Mouse (Mus musculus) embryonic facial prominence, embryonic 14.5 days (tissue): ENCODE measurements at regions not wholly inside any gene's neighbourhood (a gene's known extent, or its start where the extent isn't known, plus 50 kb on each side); places are given as distances from the start of the nearest gene placed in this dataset.
A peak's percentile ranks its signal among the peaks of the same experiment; 100 is the strongest.

Experiments used
- ATAC-seq: fragments of 200-750 bp; cut with Nextera tagmentation; 2 replicates; pipeline ENCODE4 v1.8.0; 2017; ENCODE audit warnings: low read depth, moderate number of reproducible peaks, moderate TSS enrichment
- DNase-seq: peaks from one replicate; pipeline ENCODE4 v3.0.0-alpha.2; 2015; ENCODE audit warnings: low spot score
- H3K27ac ChIP-seq: fragments of 300-500 bp; sonication (generic); replicated peaks from 2 replicates; pipeline ENCODE4 v1.5.1; 2014; ENCODE audit warnings: low read depth, mild to moderate bottlenecking, low read length, moderate library complexity
- H3K27me3 ChIP-seq: fragments of 300-500 bp; sonication (generic); replicated peaks from 2 replicates; pipeline ENCODE4 v1.6.1; 2014; ENCODE audit warnings: low read length; ENCODE audit not compliant: control insufficient read depth, insufficient read depth
- H3K36me3 ChIP-seq: fragments of 300-500 bp; sonication (generic); 2 replicates; pipeline ENCODE4 v1.6.1; 2014; ENCODE audit warnings: low read length, mixed read lengths; ENCODE audit not compliant: control insufficient read depth, insufficient read depth
- H3K4me1 ChIP-seq: fragments of 300-500 bp; sonication (generic); 2 replicates; pipeline ENCODE4 v1.6.1; 2014; ENCODE audit warnings: antibody characterized with exemption, low read length; ENCODE audit not compliant: control insufficient read depth, insufficient read depth
- H3K4me2 ChIP-seq: fragments of 300-500 bp; sonication (generic); 2 replicates; pipeline ENCODE4 v1.6.1; 2014; ENCODE audit warnings: low read depth, mild to moderate bottlenecking, low read length, moderate library complexity, mixed read lengths
- H3K4me3 ChIP-seq: fragments of 300-500 bp; sonication (generic); 2 replicates; pipeline ENCODE4 v1.5.1; 2014; ENCODE audit warnings: low read depth, mild to moderate bottlenecking, low read length
- H3K9ac ChIP-seq: fragments of 300-500 bp; sonication (generic); 2 replicates; pipeline ENCODE4 v1.6.1; 2014; ENCODE audit warnings: low read depth, mild to moderate bottlenecking, low read length, moderate library complexity, mixed read lengths
- H3K9me3 ChIP-seq: fragments of 300-500 bp; sonication (generic); 2 replicates; pipeline ENCODE4 v1.6.1; 2016; ENCODE audit warnings: low read length; ENCODE audit not compliant: control insufficient read depth
- WGBS: fragments of 180-500 bp; shearing (Covaris S2); extraction: QIAGEN DNeasy Blood & Tissue Kit; methylation state at CpG from one replicate; pipeline ENCODE4 v1.1.7; 2014; 5-methylcytosine and 5-hydroxymethylcytosine counted together

DNA sequence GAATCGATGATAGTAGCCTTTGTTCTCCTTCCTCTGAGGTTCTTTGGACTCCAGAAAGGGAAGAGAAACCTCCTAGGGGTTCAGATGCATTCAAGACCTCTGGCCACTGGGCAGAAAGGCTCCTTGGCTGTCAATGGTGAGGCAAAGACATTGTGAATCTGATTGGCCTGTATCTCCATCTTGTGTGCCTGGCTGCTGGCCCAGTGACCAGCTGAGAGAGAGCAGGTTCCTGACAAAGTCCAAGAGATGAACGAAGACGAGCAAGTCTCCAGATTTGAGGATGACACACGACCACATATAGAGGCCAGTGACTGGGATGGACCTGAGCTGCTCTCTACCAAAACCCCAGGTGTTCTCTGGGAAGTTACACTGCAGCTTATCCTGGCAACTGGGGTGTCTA is 305.4 kb upstream of the Zmiz1 start:
- no peak overlapping the region for H3K9ac ChIP-seq
- H3K27ac ChIP-seq, result no peak overlapping the region
- WGBS, result 84% methylated on average over 3 of the region's 4 CpGs
- no peaks in the 10 kb centered on the region for H3K36me3 ChIP-seq
- H3K4me3 ChIP-seq, result no peak overlapping the region
- H3K27me3 ChIP-seq, result no peaks in the 10 kb centered on the region
- DNase-seq (no peak), ATAC-seq (no peak)
- no peaks in the 10 kb centered on the region for H3K4me1 ChIP-seq
- H3K9me3 ChIP-seq, result no peaks in the 10 kb centered on the region
- H3K4me2 ChIP-seq, result no peak overlapping the region

DNA sequence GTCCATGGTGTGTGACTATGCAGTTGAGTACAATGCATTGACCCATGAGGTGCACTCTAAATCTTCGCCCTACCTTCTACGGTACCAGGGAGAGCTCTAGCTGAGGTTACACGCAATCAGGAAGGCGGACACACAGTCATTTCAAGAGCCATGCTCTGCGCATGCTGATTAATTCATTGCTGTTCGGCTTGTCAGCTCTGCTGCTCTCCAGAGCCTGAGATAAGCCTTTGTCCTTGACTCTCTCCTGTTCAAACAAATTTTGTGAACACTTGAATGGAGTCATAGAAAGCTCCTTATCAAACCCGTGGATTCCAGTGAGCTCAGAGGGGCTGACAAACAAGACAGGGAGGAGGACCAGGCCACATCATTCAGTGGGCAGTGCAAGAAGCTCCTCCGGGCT is 304.8 kb upstream of the Zmiz1 start:
- DNase-seq (no peak), ATAC-seq (no peak)
- Histone ChIP-seq H3K27me3 (no peaks in the 10 kb centered on the region), H3K36me3 (no peaks in the 10 kb centered on the region), H3K4me2 (no peak overlapping the region), H3K4me1 (no peaks in the 10 kb centered on the region), H3K4me3 (no peak overlapping the region), H3K9ac (no peak overlapping the region), H3K9me3 (no peaks in the 10 kb centered on the region), H3K27ac (no peak overlapping the region)
- 88% methylated on average over 8 of the region's 8 CpGs for WGBS

DNA sequence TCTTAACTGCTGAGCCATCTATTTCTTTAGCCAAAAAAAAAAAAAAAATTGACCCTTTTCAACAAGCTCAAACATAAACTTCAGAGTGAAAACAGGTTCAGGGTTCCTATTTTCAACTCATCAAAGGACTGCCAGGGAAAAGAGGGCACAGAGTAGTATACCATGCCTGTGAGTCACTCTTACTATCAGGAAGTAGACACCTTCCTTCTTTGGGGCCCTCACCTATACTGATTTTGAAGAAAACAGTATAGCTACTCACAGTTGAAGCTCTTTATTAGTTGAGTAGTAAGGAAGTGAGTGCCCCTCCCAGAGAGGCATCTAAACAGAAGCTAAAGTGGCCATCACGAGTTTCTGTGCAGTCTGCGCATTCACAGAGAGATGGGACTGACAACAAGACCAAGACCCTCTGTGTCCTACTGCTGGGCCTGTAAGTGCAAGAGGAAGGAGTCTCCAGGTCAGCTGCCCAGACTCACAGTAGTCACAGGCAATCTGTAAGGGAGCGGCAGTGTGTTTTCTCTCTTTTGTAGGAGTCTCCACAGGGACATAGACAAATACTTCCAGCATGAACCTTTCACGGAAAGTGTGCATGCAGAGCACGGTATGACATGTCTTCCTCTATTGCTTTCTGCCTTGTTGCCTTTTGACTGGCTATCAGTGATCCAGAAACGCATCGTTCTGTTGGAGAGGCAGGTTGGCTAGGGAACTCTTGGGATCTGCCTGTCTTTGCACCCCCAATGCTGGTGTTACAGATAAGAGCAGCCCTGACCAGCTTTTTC is 303.8 kb upstream of the Zmiz1 start:
- H3K9ac ChIP-seq, result no peak overlapping the region
- DNase-seq (no peak), ATAC-seq (no peak)
- no peak overlapping the region for H3K4me2 ChIP-seq
- H3K27me3 ChIP-seq, result no peaks in the 10 kb centered on the region
- no peaks in the 10 kb centered on the region for H3K4me1 ChIP-seq
- no peak overlapping the region for H3K4me3 ChIP-seq
- no peaks in the 10 kb centered on the region for H3K36me3 ChIP-seq
- 74% methylated on average over 7 of the region's 7 CpGs for WGBS
- no peak overlapping the region for H3K27ac ChIP-seq
- no peaks in the 10 kb centered on the region for H3K9me3 ChIP-seq

DNA sequence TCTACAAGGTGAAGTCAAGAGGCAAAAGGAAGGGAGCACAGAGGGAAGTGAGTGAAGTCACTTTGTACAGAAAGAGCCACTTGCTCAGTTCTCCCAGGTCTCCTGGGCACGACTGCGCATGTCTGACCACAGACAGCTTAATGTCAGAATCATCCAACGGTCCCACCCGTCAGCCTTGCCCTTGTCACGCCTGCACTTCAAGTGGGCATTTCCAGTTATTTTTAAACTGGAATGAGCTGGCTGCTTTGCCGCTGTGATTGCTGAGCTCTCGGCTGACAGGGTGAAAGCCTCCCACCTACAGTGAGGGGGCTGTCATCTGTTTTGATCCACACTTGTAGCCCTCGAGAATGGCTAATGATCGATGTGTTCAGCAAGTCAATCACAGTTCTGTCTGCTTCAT is 302.8 kb upstream of the Zmiz1 start:
- WGBS, result 57% methylated on average over 9 of the region's 9 CpGs
- no peak overlapping the region for H3K4me3 ChIP-seq
- no peaks in the 10 kb centered on the region for H3K36me3 ChIP-seq
- no peak overlapping the region for H3K9ac ChIP-seq
- H3K4me2 ChIP-seq, result no peak overlapping the region
- H3K9me3 ChIP-seq, result no peaks in the 10 kb centered on the region
- H3K4me1 ChIP-seq, result no peaks in the 10 kb centered on the region
- DNase-seq, result no peak
- H3K27me3 ChIP-seq, result no peaks in the 10 kb centered on the region
- H3K27ac ChIP-seq, result no peak overlapping the region
- ATAC-seq, result no peak

DNA sequence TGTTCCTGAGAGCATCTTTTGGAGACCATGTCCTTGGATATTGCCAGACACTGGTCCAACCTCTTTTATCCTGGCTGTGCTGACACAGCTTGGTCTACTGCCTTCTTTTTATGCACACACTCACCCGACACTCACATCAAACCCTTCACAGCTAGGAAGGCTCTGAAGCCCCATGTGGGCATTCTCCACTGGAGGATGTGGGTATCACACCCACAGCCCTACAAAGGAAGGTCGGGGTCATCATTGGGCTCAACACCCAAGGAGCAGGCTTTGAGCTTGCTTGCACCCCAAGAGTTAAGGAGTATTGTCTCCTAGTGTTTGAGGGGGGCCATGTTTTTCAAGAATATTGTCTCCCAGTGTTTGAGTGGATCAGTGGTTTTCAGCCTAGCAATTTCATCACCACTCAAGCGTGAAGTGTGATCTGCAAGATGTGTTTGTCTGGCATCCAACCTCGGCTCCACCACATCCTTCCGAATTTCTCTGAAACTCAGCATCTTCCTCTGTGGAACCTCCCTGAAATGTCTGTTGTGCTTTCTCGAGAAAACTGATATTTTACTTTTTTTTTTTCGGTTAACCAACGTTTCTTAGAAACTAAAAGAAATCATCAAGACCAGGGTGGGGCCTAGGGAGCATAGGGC is 297.2 kb upstream of the Zmiz1 start:
- Histone ChIP-seq H3K9ac (no peak overlapping the region), H3K27me3 (no peaks in the 10 kb centered on the region), H3K9me3 (no peaks in the 10 kb centered on the region), H3K4me2 (no peak overlapping the region), H3K4me3 (no peak overlapping the region), H3K27ac (no peak overlapping the region), H3K4me1 (no peaks in the 10 kb centered on the region), H3K36me3 (no peaks in the 10 kb centered on the region)
- DNase-seq (no peak), ATAC-seq (no peak)
- WGBS, result 79% methylated on average over 8 of the region's 8 CpGs

DNA sequence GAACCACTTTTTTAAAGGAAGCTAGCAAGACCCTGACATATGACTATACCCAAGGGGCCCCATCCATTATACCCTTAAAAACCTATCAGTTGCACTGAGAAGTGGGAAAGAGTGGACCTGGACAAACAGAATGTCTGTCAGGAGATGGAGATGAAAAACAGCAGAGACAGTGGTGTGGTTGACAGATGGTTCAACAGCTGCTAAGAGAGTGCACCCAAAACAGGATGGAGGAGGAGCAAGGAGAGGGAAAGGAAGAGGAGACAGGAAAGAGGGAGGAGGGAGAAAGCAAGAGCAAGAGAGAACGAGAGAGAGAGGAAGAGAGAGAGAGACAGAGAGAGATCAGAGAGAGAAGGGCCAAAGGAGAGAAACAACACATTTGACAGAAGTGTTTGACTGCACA is 292.8 kb upstream of the Zmiz1 start:
- Histone ChIP-seq H3K27me3 (no peaks in the 10 kb centered on the region), H3K27ac (no peak overlapping the region), H3K4me3 (no peak overlapping the region), H3K4me1 (peaks cover 6% of the 10 kb centered on the region; the same call in 1 of the 2 replicates), H3K9me3 (no peaks in the 10 kb centered on the region), H3K9ac (no peak overlapping the region), H3K4me2 (no peak overlapping the region), H3K36me3 (no peaks in the 10 kb centered on the region)
- ATAC-seq (no peak), DNase-seq (no peak)
- 22% methylated on average over 1 of the region's 1 CpGs for WGBS

DNA sequence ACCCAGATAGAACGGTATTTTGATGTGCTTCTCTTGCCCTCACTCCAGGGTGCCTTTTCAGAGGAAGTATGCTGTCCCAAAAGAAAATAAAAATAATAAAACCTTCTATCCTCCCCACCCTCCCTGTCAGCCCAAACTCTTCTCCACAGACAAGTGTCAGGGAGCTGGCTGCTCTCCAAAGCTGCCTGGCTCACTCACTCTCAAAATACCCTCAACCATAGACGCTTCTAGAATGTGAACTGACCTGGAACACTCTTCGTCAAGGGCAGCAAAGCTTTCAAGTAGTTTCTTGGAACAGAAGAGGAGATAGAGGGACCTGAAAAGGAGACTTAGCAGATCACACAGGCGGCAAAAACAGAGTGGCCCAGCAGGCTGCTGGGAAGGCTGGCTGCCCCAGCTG is 291.4 kb upstream of the Zmiz1 start:
- 39% methylated on average over 4 of the region's 4 CpGs for WGBS
- peaks cover 6% of the 10 kb centered on the region; the same call in 1 of the 2 replicates for H3K4me1 ChIP-seq

DNA sequence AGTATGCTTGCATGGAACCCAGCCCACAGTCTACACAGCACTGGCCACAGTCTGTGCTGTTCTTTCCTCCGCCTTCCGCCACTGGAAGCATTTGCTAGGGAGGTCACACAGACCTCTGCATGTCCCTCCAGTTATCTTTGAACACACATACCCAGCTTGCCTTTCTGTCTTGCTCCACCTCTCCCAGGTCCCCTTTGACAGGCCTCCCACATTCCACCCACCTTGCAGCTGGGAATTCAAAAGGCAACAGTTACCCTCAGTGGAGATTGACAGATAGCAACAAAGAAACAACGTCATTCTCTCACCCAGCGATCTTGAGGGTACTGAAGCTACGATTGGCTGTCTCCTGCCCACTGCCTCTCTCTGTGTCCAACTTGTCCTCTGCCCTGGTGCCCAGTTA is 290.7 kb upstream of the Zmiz1 start:
- peaks cover 10% of the 10 kb centered on the region; the same call in 1 of the 2 replicates for H3K4me1 ChIP-seq

More for the DNA sequence above, 291.4 kb upstream of the Zmiz1 start:
- ATAC-seq (no peak), DNase-seq (no peak)
- Histone ChIP-seq H3K9me3 (no peaks in the 10 kb centered on the region), H3K4me2 (no peak overlapping the region), H3K27ac (no peak overlapping the region), H3K27me3 (no peaks in the 10 kb centered on the region), H3K9ac (no peak overlapping the region), H3K4me3 (no peak overlapping the region), H3K36me3 (no peaks in the 10 kb centered on the region)

DNA sequence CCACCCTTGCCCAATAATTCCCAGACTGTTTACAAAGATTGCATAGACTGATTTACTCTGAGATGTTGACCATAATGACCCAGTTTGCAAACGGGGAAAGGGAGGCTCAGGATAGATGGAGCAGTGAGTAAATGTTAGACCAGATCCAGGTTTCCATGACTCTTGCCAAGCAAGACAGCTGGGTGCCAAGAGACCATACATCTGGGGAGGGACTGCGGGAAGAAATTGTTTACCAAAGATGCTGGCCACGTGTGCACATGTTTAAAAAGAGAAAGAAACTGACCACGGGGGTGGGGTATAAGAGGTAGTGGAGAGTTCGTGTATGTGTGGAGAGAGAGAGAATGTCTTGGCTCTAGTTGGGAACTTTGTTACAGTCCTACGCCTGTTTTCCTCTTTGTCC is 285.7 kb upstream of the Zmiz1 start:
- Histone ChIP-seq H3K4me3 (no peak overlapping the region), H3K27ac (peak overlapping the region; percentile 74), H3K36me3 (no peaks in the 10 kb centered on the region), H3K9ac (no peak overlapping the region), H3K27me3 (no peaks in the 10 kb centered on the region), H3K4me2 (no peak overlapping the region), H3K9me3 (no peaks in the 10 kb centered on the region), H3K4me1 (peaks cover 36% of the 10 kb centered on the region)
- WGBS, result 39% methylated on average over 6 of the region's 6 CpGs
- peak; percentile 62 for ATAC-seq
- peak; percentile 80 for DNase-seq

More for the DNA sequence above, 290.7 kb upstream of the Zmiz1 start:
- H3K9ac ChIP-seq, result no peak overlapping the region
- 62% methylated on average over 5 of the region's 5 CpGs for WGBS
- no peaks in the 10 kb centered on the region for H3K36me3 ChIP-seq
- no peaks in the 10 kb centered on the region for H3K27me3 ChIP-seq
- ATAC-seq, result no peak
- H3K27ac ChIP-seq, result no peak overlapping the region
- no peak overlapping the region for H3K4me2 ChIP-seq
- DNase-seq, result no peak
- no peak overlapping the region for H3K4me3 ChIP-seq
- no peaks in the 10 kb centered on the region for H3K9me3 ChIP-seq
